In the genomic region with DNA sequence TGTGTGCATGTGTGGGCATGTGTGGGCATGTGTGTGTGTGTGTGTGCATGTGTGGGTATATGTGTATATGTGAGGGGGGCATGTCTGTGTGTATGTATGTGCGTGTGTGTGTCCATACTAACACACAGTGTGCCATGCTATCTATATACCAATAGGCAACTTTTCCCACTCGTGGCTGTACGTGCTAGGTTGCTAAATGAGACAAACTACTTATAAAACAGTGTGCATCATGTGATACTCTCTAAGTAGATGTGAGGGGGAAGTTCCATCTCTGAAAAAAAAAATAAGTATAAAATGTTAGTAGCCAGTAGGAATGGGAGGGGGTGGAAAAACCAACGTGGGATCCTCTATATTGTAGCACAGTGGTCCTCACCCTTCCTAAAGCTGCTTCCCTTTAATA, we compare ENCODE assay signal across 25 mouse cellular contexts.
DNase-seq lines count a peak whose midpoint lies in the region; ATAC-seq lines count a peak whose summit lies in the region.
"Had no signal": no experiment of that assay in that cellular context is flagged by ENCODE, and none has a peak within 500 bp of the region (broad histone marks: within the 10 kb centered on the region; RNA-seq: fewer than 3 reads in every experiment).

No protein-coding gene starts in this region.

- DNase-seq in frontal cortex, postnatal 14 days (ENCODE audit: low spot score in 2 of 2): no peak
- peak; percentile 25 to 85 for DNase-seq in left cerebral cortex, postnatal 14 days (ENCODE audit: low spot score in 2 of 2)
- no peak for DNase-seq in left cerebral cortex, postnatal 4 days
- DNase-seq in midbrain, embryonic 11.5 days (ENCODE audit: low spot score, missing footprints): peak; percentile 12
- DNase-seq in brain, adult 2 months (ENCODE audit: low read depth, low spot score): peak; percentile 29
- no peak for DNase-seq in adipocyte (ENCODE audit: low spot score)
- DNase-seq: adrenal gland, adult 2 months; adrenal gland, postnatal 10 days; adrenal gland, postnatal 25 days; B cell, adult 2 months; cerebellum, adult 11-12 months; cerebellum, adult 2 months; cerebellum, adult 9-10 months; cerebellum, postnatal 10 days; cerebellum, postnatal 25 days had no signal

- 83% methylated on average over 4 of the region's 4 CpGs for WGBS in midbrain, embryonic 11.5 days
- WGBS in midbrain, embryonic 13.5 days: 84% methylated on average over 4 of the region's 4 CpGs

- H3K9ac ChIP-seq in midbrain, embryonic 11.5 days (ENCODE audit: low read length): no peak overlapping the region
- H3K9ac ChIP-seq in midbrain, embryonic 13.5 days (replicated peaks): no peak overlapping the region
- H3K9ac ChIP-seq: embryonic facial prominence, embryonic 12.5 days; forebrain, embryonic 13.5 days; forebrain, embryonic 15.5 days had no signal

- intact Hi-C loops in left cerebral cortex, postnatal 14 days (cut with DNase I): no loop called here
- intact Hi-C loops in left cerebral cortex, postnatal 4 days (cut with DNase I): no loop called here

- H3K4me3 ChIP-seq in midbrain, embryonic 11.5 days (ENCODE audit: low read depth, low read length): no peak overlapping the region
- no peak overlapping the region for H3K4me3 ChIP-seq in midbrain, embryonic 13.5 days (replicated peaks)
- H3K4me3 ChIP-seq: embryonic facial prominence, embryonic 10.5 days; embryonic facial prominence, embryonic 12.5 days; forebrain, embryonic 13.5 days; forebrain, embryonic 15.5 days had no signal

- peaks cover 10% of the 10 kb centered on the region; the same call in 1 of the 2 replicates for H3K27me3 ChIP-seq in midbrain, embryonic 11.5 days (ENCODE audit: control insufficient read depth, insufficient read depth, low read length)
- H3K27me3 ChIP-seq in midbrain, embryonic 13.5 days: peaks cover 29% of the 10 kb centered on the region

- no peak overlapping the region for H3K4me2 ChIP-seq in midbrain, embryonic 11.5 days
- H3K4me2 ChIP-seq in midbrain, embryonic 13.5 days (replicated peaks): no peak overlapping the region
- H3K4me2 ChIP-seq: embryonic facial prominence, embryonic 12.5 days; forebrain, embryonic 13.5 days; forebrain, embryonic 15.5 days had no signal

- H3K27ac ChIP-seq in midbrain, embryonic 11.5 days (ENCODE audit: low read depth, low read length): no peak overlapping the region
- H3K27ac ChIP-seq in midbrain, embryonic 13.5 days: no peak overlapping the region
- H3K27ac ChIP-seq: embryonic facial prominence, embryonic 10.5 days; embryonic facial prominence, embryonic 12.5 days; forebrain, embryonic 13.5 days; forebrain, embryonic 15.5 days had no signal

- peak; percentile 67 for ATAC-seq in frontal cortex, adult (ENCODE audit: low TSS enrichment)
- no peak for ATAC-seq in midbrain, embryonic 11.5 days (ENCODE audit: low FRiP score)
- no peak for ATAC-seq in midbrain, embryonic 13.5 days
- ATAC-seq: activated CD4-positive, CD25-positive, alpha-beta regulatory T cell, adult 4 months; CD4-positive, CD25-positive, alpha-beta regulatory T cell, adult 4 months; forebrain, embryonic 13.5 days; forebrain, embryonic 15.5 days; Patski had no signal

- H3K9me3 ChIP-seq in midbrain, embryonic 11.5 days (ENCODE audit: control insufficient read depth, low read length): no peaks in the 10 kb centered on the region
- H3K9me3 ChIP-seq in midbrain, embryonic 13.5 days: no peaks in the 10 kb centered on the region
- H3K9me3 ChIP-seq: embryonic facial prominence, embryonic 10.5 days; embryonic facial prominence, embryonic 12.5 days; forebrain, embryonic 13.5 days; forebrain, embryonic 15.5 days; G1E had no signal

- H3K4me1 ChIP-seq in midbrain, embryonic 11.5 days (ENCODE audit: control insufficient read depth, insufficient read depth, low read length): no peaks in the 10 kb centered on the region
- peaks cover 14% of the 10 kb centered on the region for H3K4me1 ChIP-seq in midbrain, embryonic 13.5 days (replicated peaks)
- H3K4me1 ChIP-seq: embryonic facial prominence, embryonic 12.5 days had no signal

- no peaks in the 10 kb centered on the region for H3K36me3 ChIP-seq in midbrain, embryonic 11.5 days (ENCODE audit: control insufficient read depth, insufficient read depth, low read length)
- no peaks in the 10 kb centered on the region for H3K36me3 ChIP-seq in midbrain, embryonic 13.5 days
- H3K36me3 ChIP-seq: embryonic facial prominence, embryonic 10.5 days; embryonic facial prominence, embryonic 12.5 days; forebrain, embryonic 15.5 days; G1E had no signal

Comparison
In these comparisons a context has a peak if more than half of its experiments do, and no peak if none do; other contexts are left out.
1. DNase-seq: peak in left cerebral cortex, postnatal 14 days (2 of 2), midbrain, embryonic 11.5 days (single experiment) and brain, adult 2 months (single experiment); none in frontal cortex, postnatal 14 days (0 of 2), left cerebral cortex, postnatal 4 days (single experiment) and adipocyte (single experiment).